Mouse (Mus musculus) heart, adult 2 months (tissue): ENCODE data around the gene Gng8. TPM values are rescaled to one million over a fixed set of nuclear protein-coding genes. Genes with fewer than 3 reads are reported as not detected.

Experiments
- DNase-seq, 2 experiments: peaks; one replicate each; pipeline ENCODE4 v3.0.0; 2021
- H3K27ac ChIP-seq: fragments of 200-600 bp; 2 replicates; pipeline ENCODE4 v1.8.1; 2022
- H3K27me3 ChIP-seq: fragments of 200-500 bp; 2 replicates; pipeline ENCODE4 v1.6.1; 2012; ENCODE audit warnings: mild to moderate bottlenecking, low read length, inconsistent platforms, mixed read lengths; ENCODE audit not compliant: control insufficient read depth, insufficient read depth
- H3K36me3 ChIP-seq: fragments of 200-500 bp; 2 replicates; pipeline ENCODE4 v1.6.1; 2012; ENCODE audit warnings: low read length, inconsistent platforms; ENCODE audit not compliant: control insufficient read depth, insufficient read depth
- H3K4me1 ChIP-seq: fragments of 200-500 bp; 2 replicates; pipeline ENCODE4 v1.6.1; 2011; ENCODE audit warnings: low read length; ENCODE audit not compliant: control insufficient read depth, insufficient read depth
- H3K4me3 ChIP-seq: fragments of 200-600 bp; 2 replicates; pipeline ENCODE4 v1.8.1; 2022
- H3K79me2 ChIP-seq: fragments of 200-500 bp; replicated peaks from 2 replicates; pipeline ENCODE4 v1.6.1; 2012; ENCODE audit warnings: mild to moderate bottlenecking, inconsistent platforms, low read length, moderate library complexity, mixed read lengths; ENCODE audit not compliant: control insufficient read depth, insufficient read depth
- H3K9ac ChIP-seq: fragments of 200-500 bp; 2 replicates; pipeline ENCODE4 v1.6.1; 2012; ENCODE audit warnings: low read depth, mild to moderate bottlenecking, control low read depth, inconsistent platforms, low read length, mixed read lengths
- CTCF ChIP-seq: fragments of 200-600 bp; IDR thresholded peaks from 2 replicates; pipeline ENCODE4 v1.8.1; 2022; ENCODE audit warnings: antibody characterized with exemption, mild to moderate bottlenecking, moderate library complexity
- EP300 ChIP-seq: fragments of 200-500 bp; IDR thresholded peaks from 2 replicates; pipeline ENCODE4 v1.6.1; 2011; ENCODE audit warnings: low read depth, low read length, control low read depth; ENCODE audit not compliant: insufficient read depth
- POLR2A ChIP-seq: fragments of 200-500 bp; IDR thresholded peaks from 2 replicates; pipeline ENCODE4 v1.6.1; 2011; ENCODE audit warnings: mild to moderate bottlenecking, low read depth, low read length, control low read depth; ENCODE audit not compliant: insufficient read depth
- WGBS: fragments of 180-500 bp; shearing (Covaris S2); methylation state at CpG from one replicate; pipeline ENCODE4 v1.1.7; 2018; 5-methylcytosine and 5-hydroxymethylcytosine counted together
- intact Hi-C: fragments of 180-260 bp; cut with DNase I; formaldehyde crosslinking; loops from one replicate; pipeline ENCODE4 v1.15.1; 2025
- polyA plus RNA-seq: library from polyadenylated mRNA; depleted of rRNA; stranded (reverse); fragments of >200 nt; gene quantifications from 2 replicates; pipeline ENCODE4 v1.2.3, GENCODE M21; 2012; rRNA removed
- total RNA-seq, 2 experiments: library from RNA; stranded (reverse); gene quantifications; 2 replicates each; pipeline ENCODE4 v1.2.3; 2021

Gng8 gene
- total and polyA plus RNA-seq, 3 experiments, result 0.47 to 7.4 (median 1.6) TPM

DNA sequence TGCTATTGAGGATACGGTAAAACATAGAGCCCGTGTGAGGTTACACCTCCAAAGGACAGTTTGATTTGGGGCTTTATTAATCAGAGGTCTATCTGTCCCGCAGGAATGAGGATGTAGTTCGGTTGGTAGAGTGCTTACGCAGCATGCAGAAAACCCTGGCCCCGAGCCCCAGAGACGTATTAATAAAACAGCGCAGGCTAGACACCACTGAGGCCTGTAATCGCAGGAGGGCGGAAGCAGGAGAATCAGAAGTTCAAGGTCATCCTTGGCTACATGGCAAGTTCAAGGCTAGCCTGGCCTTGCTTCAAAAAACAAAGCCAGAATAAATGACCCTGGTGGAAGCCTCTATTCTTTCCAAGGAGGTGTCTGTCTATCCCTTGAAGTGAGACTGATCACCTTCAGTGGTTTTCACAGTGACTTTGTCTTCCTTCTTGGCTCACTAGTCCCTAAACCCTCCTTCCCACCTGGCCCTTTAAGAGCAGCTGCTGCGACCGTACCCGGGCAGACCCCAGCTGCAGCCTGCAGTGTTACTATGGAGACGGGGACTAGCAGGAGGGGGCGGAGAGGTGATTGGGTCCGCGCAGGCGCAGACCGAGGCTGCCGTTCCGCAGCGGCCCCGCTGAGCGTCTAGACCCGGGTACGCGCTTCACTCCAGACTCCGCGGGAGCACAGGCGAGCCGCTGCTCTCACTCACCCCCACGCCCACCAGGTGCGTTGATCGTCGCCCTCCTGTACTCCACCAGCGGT, 52.6 kb downstream of the Gng8 start, which contains the start of gene Pnmal2:
Gene Pnmal2 (plus strand): TSS at position 622 of the 747 bp plus-strand sequence.
- Histone ChIP-seq H3K27me3 (no peaks in the 10 kb centered on the region), H3K27ac (peak within 1 kb of the TSS; percentile 56), H3K4me3 (peak within 1 kb of the TSS; percentile 59), H3K9ac (peak within 1 kb of the TSS; percentile 84), H3K79me2 (no peaks in the 10 kb centered on the region), H3K4me1 (peaks cover 1% of the 10 kb centered on the region; the same call in 1 of the 2 replicates), H3K36me3 (no peaks in the 10 kb centered on the region)
- 24% methylated on average over 36 of the region's 36 CpGs for WGBS
- peak; percentile 44; the same call in 1 of the 2 replicates for TF ChIP-seq POLR2A
- TF ChIP-seq CTCF, result no peak
- peak; percentile 81 to 84 for DNase-seq
- intact Hi-C loops, result no loop called here

DNA sequence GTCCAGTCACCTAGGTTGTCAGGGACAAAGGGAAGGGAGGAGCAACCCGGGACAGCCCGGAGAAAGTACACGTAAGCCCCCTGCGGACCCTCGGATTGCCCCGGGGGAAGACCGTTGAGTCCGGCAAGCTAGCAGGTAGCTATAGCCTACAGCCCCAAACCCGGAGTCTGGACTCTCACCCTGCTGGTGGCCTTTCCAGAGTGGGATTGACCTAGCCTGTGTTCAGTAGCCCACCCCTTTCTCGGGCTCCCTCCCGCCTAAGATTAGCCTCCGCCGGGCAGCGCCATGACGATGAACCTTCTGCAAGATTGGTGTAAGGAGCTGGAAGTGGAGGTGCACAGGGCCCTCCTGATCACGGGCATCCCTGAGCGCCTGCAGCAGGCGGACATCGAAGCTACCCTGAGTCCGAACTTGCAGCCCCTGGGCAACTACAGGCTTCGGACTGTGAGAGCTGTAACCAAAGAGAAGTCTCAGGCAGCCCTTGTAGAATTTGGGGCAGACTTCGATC, 53.3 kb downstream of the Gng8 start:
- H3K79me2 ChIP-seq, result no peaks in the 10 kb centered on the region
- H3K36me3 ChIP-seq, result no peaks in the 10 kb centered on the region
- peaks cover 2% of the 10 kb centered on the region; the same call in 1 of the 2 replicates for H3K4me1 ChIP-seq
- peak overlapping the region; percentile 56 for H3K27ac ChIP-seq
- peak overlapping the region; percentile 59 for H3K4me3 ChIP-seq
- TF ChIP-seq CTCF (no peak), POLR2A (no peak), EP300 (no peak)
- H3K9ac ChIP-seq, result peak overlapping the region; percentile 84
- intact Hi-C loops, result no loop called here
- H3K27me3 ChIP-seq, result no peaks in the 10 kb centered on the region
- DNase-seq, result peak in 1 of 2 experiments; percentile 42
- WGBS, result 8% methylated on average over 22 of the region's 22 CpGs

Other genes starting within 250 kb of the Gng8 start
- gene Ceacam15, start 216.1 kb upstream of the Gng8 start, total RNA-seq, result not detected
- 0.14 TPM in 1 of 2 replicates, not detected in the other for gene Ceacam15, start 216.1 kb upstream of the Gng8 start, polyA plus RNA-seq
- not detected for gene Ceacam9, start 169.9 kb upstream of the Gng8 start, total RNA-seq
- gene Ceacam9, start 169.9 kb upstream of the Gng8 start, polyA plus RNA-seq, result not detected in 2 replicates
- 10 to 100 TPM; 69.7 to 75.3 TPM for gene Ap2s1, start 153.4 kb upstream of the Gng8 start, total RNA-seq
- 122 and 123 TPM in 2 replicates for gene Ap2s1, start 153.4 kb upstream of the Gng8 start, polyA plus RNA-seq
- gene Slc1a5, start 110.4 kb upstream of the Gng8 start, total RNA-seq, result 10 to 100 TPM; 20.9 to 26.1 TPM
- 35.6 and 57.0 TPM in 2 replicates for gene Slc1a5, start 110.4 kb upstream of the Gng8 start, polyA plus RNA-seq
- 10 to 100 TPM; 55.5 to 56.2 TPM for gene Strn4, start 75.9 kb upstream of the Gng8 start, total RNA-seq
- gene Strn4, start 75.9 kb upstream of the Gng8 start, polyA plus RNA-seq, result 94.2 and 101 TPM in 2 replicates
- gene Fkrp, start 75.1 kb upstream of the Gng8 start, total RNA-seq, result 10 to 100 TPM; 49.5 to 52.8 TPM
- gene Fkrp, start 75.1 kb upstream of the Gng8 start, polyA plus RNA-seq, result 40.3 and 51.3 TPM in 2 replicates
- 10 to 100 TPM; 15.3 to 19.9 TPM for gene Prkd2, start 48.9 kb upstream of the Gng8 start, total RNA-seq
- 24.5 and 26.2 TPM in 2 replicates for gene Prkd2, start 48.9 kb upstream of the Gng8 start, polyA plus RNA-seq
- 10 to 100 TPM in 1 of 2 experiments, 1 to 10 TPM in 1; 8.6 to 12.1 TPM for gene Dact3, start 16.5 kb upstream of the Gng8 start, total RNA-seq
- 19.6 and 20.0 TPM in 2 replicates for gene Dact3, start 16.5 kb upstream of the Gng8 start, polyA plus RNA-seq
- 1 to 10 TPM; 1.9 to 2.9 TPM for gene Ptgir, start 14.7 kb downstream of the Gng8 start, total RNA-seq
- gene Ptgir, start 14.7 kb downstream of the Gng8 start, polyA plus RNA-seq, result 5.2 and 7.4 TPM in 2 replicates
- 100 to 1,000 TPM; 168 to 175 TPM for gene Calm3, start 32.3 kb downstream of the Gng8 start, total RNA-seq
- 163 and 206 TPM in 2 replicates for gene Calm3, start 32.3 kb downstream of the Gng8 start, polyA plus RNA-seq
- 1 to 10 TPM; 3.8 to 4.1 TPM for gene Pnmal2, start 52.9 kb downstream of the Gng8 start, total RNA-seq
- gene Pnmal2, start 52.9 kb downstream of the Gng8 start, polyA plus RNA-seq, result 3.5 and 4.4 TPM in 2 replicates
- under 1 TPM in 1 of 2 experiments, not detected in 1; 0.11 TPM for gene Pnmal1, start 67.9 kb downstream of the Gng8 start, total RNA-seq
- 0.06 TPM in 2 replicates for gene Pnmal1, start 67.9 kb downstream of the Gng8 start, polyA plus RNA-seq
- not detected for gene Gm42372, start 91.3 kb downstream of the Gng8 start, total RNA-seq
- gene Gm42372, start 91.3 kb downstream of the Gng8 start, polyA plus RNA-seq, result 0.03 TPM in 1 of 2 replicates, not detected in the other
- 1 to 10 TPM; 4.0 to 4.4 TPM for gene Ccdc8, start 100.9 kb downstream of the Gng8 start, total RNA-seq
- 2.7 and 4.2 TPM in 2 replicates for gene Ccdc8, start 100.9 kb downstream of the Gng8 start, polyA plus RNA-seq
- 100 to 1,000 TPM in 1 of 2 experiments, 10 to 100 TPM in 1; 89.0 to 104 TPM for gene Ppp5c, start 136.1 kb downstream of the Gng8 start, total RNA-seq
- gene Ppp5c, start 136.1 kb downstream of the Gng8 start, polyA plus RNA-seq, result 157 and 163 TPM in 2 replicates
- 1 to 10 TPM; 1.9 to 3.0 TPM for gene Hif3a, start 170.6 kb downstream of the Gng8 start, total RNA-seq
- 1.6 and 2.5 TPM in 2 replicates for gene Hif3a, start 170.6 kb downstream of the Gng8 start, polyA plus RNA-seq
- under 1 TPM; 0.10 to 0.16 TPM for gene Psg16, start 182.3 kb downstream of the Gng8 start, total RNA-seq
- 0.06 TPM in 1 of 2 replicates, not detected in the other for gene Psg16, start 182.3 kb downstream of the Gng8 start, polyA plus RNA-seq